Mouse (Mus musculus) megakaryocyte, embryonic 14.5 days (primary cell): ENCODE measurements around the gene Tvp23a. TPM values are rescaled to one million over a fixed set of nuclear protein-coding genes. Genes with fewer than 3 reads are reported as not detected.

ENCODE experiments used
- H3K27me3 ChIP-seq: replicated peaks from 2 replicates; pipeline ENCODE3; 2012; ENCODE audit warnings: inconsistent platforms
- H3K36me3 ChIP-seq: replicated peaks from 2 replicates; pipeline ENCODE3; 2012; ENCODE audit warnings: low read length, inconsistent platforms, mixed read lengths
- H3K4me1 ChIP-seq: 2 replicates; pipeline ENCODE4 v1.6.1; 2012; ENCODE audit warnings: inconsistent platforms
- H3K4me3 ChIP-seq: replicated peaks from 2 replicates; pipeline ENCODE3; 2012; ENCODE audit warnings: moderate library complexity, mild to moderate bottlenecking, inconsistent platforms
- H3K9me3 ChIP-seq: 2 replicates; pipeline ENCODE4 v1.6.1; 2012; ENCODE audit warnings: inconsistent platforms
- FLI1 ChIP-seq: IDR thresholded peaks from 2 replicates; pipeline ENCODE4 v1.6.1; 2012; ENCODE audit warnings: low read length, inconsistent platforms, mixed read lengths
- GATA1 ChIP-seq: IDR thresholded peaks from 3 replicates; pipeline ENCODE4 v1.6.1; 2012; ENCODE audit warnings: mixed read lengths, low read length, inconsistent platforms, borderline replicate concordance
- polyA plus RNA-seq: library from polyadenylated mRNA; stranded (reverse); fragments of >175 nt; gene quantifications from 2 replicates; pipeline ENCODE4 v1.2.3, GENCODE M21; 2012; ENCODE audit warnings: low replicate concordance; ENCODE audit not compliant: insufficient read depth

Gene Tvp23a
- polyA plus RNA-seq, 1 experiment, result not detected

DNA sequence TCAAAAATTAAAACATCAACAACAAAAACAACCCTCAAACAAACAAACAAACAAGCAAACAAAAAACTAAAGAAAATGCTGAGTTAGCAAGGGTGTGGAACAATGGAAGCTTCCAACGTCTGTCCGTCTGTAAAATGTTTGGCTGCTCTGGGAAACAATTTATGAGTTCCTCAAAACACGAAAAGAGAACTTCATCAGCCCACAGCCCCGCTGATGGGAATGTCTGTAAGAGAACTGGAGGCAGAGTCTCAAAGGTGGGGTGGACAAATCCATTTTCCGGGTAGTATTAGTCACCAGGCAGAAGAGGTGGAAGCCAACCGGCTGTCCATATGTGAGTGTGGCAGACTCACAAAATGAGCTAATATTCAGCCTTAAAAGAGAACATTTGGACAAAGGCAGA, 5.8 kb downstream of the Tvp23a start:
- no peak for TF ChIP-seq GATA1
- TF ChIP-seq FLI1, result no peak
- H3K4me1 ChIP-seq, result peaks cover 4% of the 10 kb centered on the region
- H3K27me3 ChIP-seq, result peaks cover 13% of the 10 kb centered on the region
- no peaks in the 10 kb centered on the region for H3K36me3 ChIP-seq
- H3K4me3 ChIP-seq, result no peak overlapping the region
- no peaks in the 10 kb centered on the region for H3K9me3 ChIP-seq

GRCm38 (mm10) chr16:10438055-10438454, 9.1 kb downstream of the Tvp23a start:
- H3K4me3 ChIP-seq, result no peak overlapping the region
- no peak for TF ChIP-seq FLI1
- no peak for TF ChIP-seq GATA1
- no peaks in the 10 kb centered on the region for H3K36me3 ChIP-seq
- H3K9me3 ChIP-seq, result no peaks in the 10 kb centered on the region
- H3K27me3 ChIP-seq, result peaks cover 9% of the 10 kb centered on the region
- H3K4me1 ChIP-seq, result peaks cover 3% of the 10 kb centered on the region; the same call in 1 of the 2 replicates

GRCm38 (mm10) chr16:10436166-10436565, 11.0 kb downstream of the Tvp23a start:
- H3K4me1 ChIP-seq, result peaks cover 3% of the 10 kb centered on the region; the same call in 1 of the 2 replicates
- no peaks in the 10 kb centered on the region for H3K9me3 ChIP-seq
- peaks cover 13% of the 10 kb centered on the region for H3K27me3 ChIP-seq
- TF ChIP-seq GATA1 (no peak), FLI1 (no peak)
- H3K36me3 ChIP-seq, result no peaks in the 10 kb centered on the region
- H3K4me3 ChIP-seq, result no peak overlapping the region

DNA sequence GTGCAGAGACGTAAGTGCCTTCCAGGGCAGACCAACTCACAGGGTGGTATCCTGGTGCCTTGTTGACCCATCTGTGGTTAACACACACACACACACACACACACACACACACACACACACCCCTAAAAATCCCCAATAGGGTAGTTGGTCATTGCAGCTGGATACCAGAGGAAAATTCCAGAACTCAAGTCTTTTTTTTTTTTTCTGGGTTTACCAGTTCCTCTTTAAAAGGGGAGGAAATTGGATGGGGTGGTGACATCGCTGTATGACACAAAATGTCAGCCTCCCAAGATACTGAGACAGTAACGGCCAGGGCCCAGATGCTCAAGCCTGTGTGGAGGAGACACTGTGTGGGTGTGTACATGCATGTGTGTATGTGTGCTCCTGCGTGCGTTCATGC, 13.8 kb downstream of the Tvp23a start:
- Histone ChIP-seq H3K4me3 (no peak overlapping the region), H3K4me1 (peaks cover 3% of the 10 kb centered on the region; the same call in 1 of the 2 replicates), H3K9me3 (no peaks in the 10 kb centered on the region), H3K27me3 (peaks cover 22% of the 10 kb centered on the region), H3K36me3 (no peaks in the 10 kb centered on the region)
- TF ChIP-seq GATA1 (no peak), FLI1 (no peak)

DNA sequence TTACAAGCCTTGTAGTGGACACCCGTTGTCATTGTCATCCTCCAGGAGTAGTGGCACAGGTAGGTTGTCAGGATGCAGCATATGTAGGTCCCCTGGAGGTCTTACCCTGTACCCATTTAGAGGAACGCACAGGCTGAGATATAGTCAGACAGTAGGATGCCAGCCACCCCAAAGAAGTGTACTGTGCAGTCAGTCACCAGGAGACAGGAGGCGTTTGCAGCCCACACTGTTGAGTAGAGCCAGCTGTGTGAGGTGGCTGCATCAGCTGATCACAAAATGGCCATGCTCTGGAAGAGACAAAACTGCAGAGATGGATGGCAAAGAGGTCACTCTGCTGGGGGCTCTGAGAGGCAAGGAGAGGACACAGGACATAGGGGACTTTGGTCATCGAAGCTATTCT, 14.8 kb downstream of the Tvp23a start:
- Histone ChIP-seq H3K4me1 (peaks cover 3% of the 10 kb centered on the region; the same call in 1 of the 2 replicates), H3K4me3 (no peak overlapping the region), H3K9me3 (no peaks in the 10 kb centered on the region), H3K36me3 (no peaks in the 10 kb centered on the region), H3K27me3 (peaks cover 20% of the 10 kb centered on the region)
- TF ChIP-seq FLI1 (no peak), GATA1 (no peak)

DNA sequence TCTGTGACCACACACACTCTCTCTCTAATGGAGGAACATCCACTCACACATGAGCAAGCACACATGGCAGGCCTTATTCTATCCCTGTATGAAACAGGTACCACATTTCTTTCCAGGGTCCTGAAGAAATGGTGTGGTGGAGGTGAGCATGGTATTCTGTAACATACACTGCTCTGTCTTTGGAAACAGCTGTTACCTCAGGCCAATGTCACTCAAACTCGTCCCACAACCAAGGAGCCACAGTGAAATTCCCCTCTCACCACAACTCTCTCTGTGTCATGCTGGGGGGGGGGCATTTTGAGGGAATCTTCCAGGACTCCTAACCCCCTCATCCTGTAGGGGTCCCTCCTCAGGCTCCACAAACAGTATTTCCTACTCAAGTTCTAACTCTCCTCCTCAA, 15.3 kb downstream of the Tvp23a start:
- TF ChIP-seq GATA1 (no peak), FLI1 (no peak)
- H3K36me3 ChIP-seq, result peaks cover 2% of the 10 kb centered on the region
- no peaks in the 10 kb centered on the region for H3K9me3 ChIP-seq
- peaks cover 20% of the 10 kb centered on the region for H3K27me3 ChIP-seq
- H3K4me3 ChIP-seq, result no peak overlapping the region
- peaks cover 3% of the 10 kb centered on the region; the same call in 1 of the 2 replicates for H3K4me1 ChIP-seq

GRCm38 (mm10) chr16:10420447-10421054, 26.6 kb downstream of the Tvp23a start:
- Histone ChIP-seq H3K9me3 (no peaks in the 10 kb centered on the region), H3K27me3 (no peaks in the 10 kb centered on the region), H3K36me3 (peaks cover 96% of the 10 kb centered on the region), H3K4me1 (no peaks in the 10 kb centered on the region), H3K4me3 (no peak overlapping the region)
- TF ChIP-seq GATA1 (no peak), FLI1 (no peak)

DNA sequence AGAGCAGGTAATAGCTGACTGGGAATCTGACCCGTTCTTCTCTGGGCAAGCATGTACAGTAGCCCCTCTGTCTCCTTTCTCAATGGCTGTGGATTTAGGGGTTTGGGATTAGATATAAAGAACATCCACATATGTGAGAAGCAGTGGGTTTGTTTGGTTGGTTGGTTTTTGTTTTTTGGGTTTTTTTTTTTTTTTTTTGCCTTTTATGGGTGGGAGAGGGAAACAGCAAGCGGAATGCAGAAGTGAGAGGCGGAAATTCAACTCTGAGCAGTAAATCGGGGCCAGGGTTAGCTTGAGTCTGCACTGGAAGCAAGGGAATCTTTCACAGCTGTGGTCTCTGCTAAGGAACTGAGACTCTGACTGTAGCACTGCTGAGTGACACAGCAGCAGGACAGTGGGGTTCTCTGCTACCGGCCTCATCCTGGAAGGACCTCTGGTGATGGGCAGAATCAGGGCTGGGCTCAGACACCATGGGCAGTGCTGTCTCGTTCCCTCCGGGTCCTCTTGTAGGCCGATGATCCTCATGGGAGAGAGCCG, 29.4 kb downstream of the Tvp23a start:
- Histone ChIP-seq H3K27me3 (no peaks in the 10 kb centered on the region), H3K9me3 (no peaks in the 10 kb centered on the region), H3K4me3 (no peak overlapping the region), H3K4me1 (peaks cover 12% of the 10 kb centered on the region), H3K36me3 (peaks cover 97% of the 10 kb centered on the region)
- no peak for TF ChIP-seq FLI1
- no peak for TF ChIP-seq GATA1

DNA sequence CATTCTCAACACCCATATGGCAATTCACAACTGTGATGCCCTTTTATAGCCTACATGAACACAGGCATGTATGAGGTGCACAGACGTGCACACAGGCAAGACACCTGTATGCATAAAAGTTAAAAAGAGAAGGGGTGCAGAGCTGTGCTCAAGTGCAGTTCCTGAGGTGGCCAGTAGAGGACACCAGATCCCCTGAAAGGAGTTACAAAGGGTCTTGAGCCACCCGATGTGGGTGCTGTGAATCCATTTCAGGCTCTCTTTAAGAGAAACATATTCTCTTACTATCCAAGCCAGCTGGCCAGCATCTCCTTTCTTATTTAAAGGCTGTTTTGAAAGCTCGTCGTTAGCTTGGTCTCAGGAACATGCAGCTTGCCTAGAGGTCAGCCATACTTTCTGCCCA, 30.3 kb downstream of the Tvp23a start:
- Histone ChIP-seq H3K4me1 (peaks cover 21% of the 10 kb centered on the region), H3K9me3 (no peaks in the 10 kb centered on the region), H3K27me3 (no peaks in the 10 kb centered on the region), H3K4me3 (no peak overlapping the region), H3K36me3 (peaks cover 88% of the 10 kb centered on the region)
- TF ChIP-seq FLI1, result no peak

GRCm38 (mm10) chr16:10415976-10416375, 31.2 kb downstream of the Tvp23a start:
- Histone ChIP-seq H3K9me3 (no peaks in the 10 kb centered on the region), H3K36me3 (peaks cover 79% of the 10 kb centered on the region), H3K4me3 (no peak overlapping the region), H3K27me3 (no peaks in the 10 kb centered on the region), H3K4me1 (peaks cover 30% of the 10 kb centered on the region)
- TF ChIP-seq GATA1, result no peak
- TF ChIP-seq FLI1, result no peak
